Mouse (Mus musculus) myocyte (in vitro differentiated cells): ENCODE results near the gene Leap2. TPM values are rescaled to one million over a fixed set of nuclear protein-coding genes. Genes with fewer than 3 reads are reported as not detected.

Experiments
- H3K27me3 ChIP-seq: one replicate; pipeline ENCODE4 v1.6.1; 2011; ENCODE audit not compliant: control insufficient read depth, insufficient read depth, insufficient read length
- H3K36me3 ChIP-seq: one replicate; pipeline ENCODE4 v1.6.1; 2011; ENCODE audit not compliant: control insufficient read depth, insufficient read depth
- H3K4me2 ChIP-seq: one replicate; pipeline ENCODE4 v1.6.1; 2011; ENCODE audit warnings: low read depth, control low read depth
- H3K4me3 ChIP-seq: one replicate; pipeline ENCODE4 v1.5.1; 2011; ENCODE audit warnings: mild to moderate bottlenecking, control low read depth, moderate library complexity
- H3K79me2 ChIP-seq: one replicate; pipeline ENCODE4 v1.6.1; 2011; ENCODE audit not compliant: control insufficient read depth, insufficient read depth
- H3ac ChIP-seq: one replicate; pipeline ENCODE4 v1.6.1; 2011; ENCODE audit not compliant: control insufficient read depth, insufficient read length
- CEBPB ChIP-seq: IDR thresholded peaks from 2 replicates; pipeline ENCODE4 v1.6.1; 2011; ENCODE audit warnings: mild to moderate bottlenecking, moderate library complexity; ENCODE audit not compliant: poor library complexity, insufficient read depth, severe bottlenecking
- E2F4 ChIP-seq: IDR thresholded peaks from one replicate; pipeline ENCODE4 v1.6.1; 2011; ENCODE audit warnings: mild to moderate bottlenecking, control low read depth, moderate library complexity; ENCODE audit not compliant: insufficient read depth
- MAX ChIP-seq: IDR thresholded peaks from one replicate; pipeline ENCODE4 v1.6.1; 2011; ENCODE audit warnings: low read depth, mild to moderate bottlenecking, control low read depth
- MYOD1 ChIP-seq, 3 experiments: IDR thresholded peaks; one replicate each; pipeline ENCODE4 v1.6.1; 2011; ENCODE audit warnings: control low read depth in 2 of 3, low read depth in 2 of 3, mild to moderate bottlenecking in 2 of 3, moderate library complexity in 1 of 3; ENCODE audit not compliant: insufficient read length in 2 of 3, control insufficient read depth in 1 of 3
- MYOG ChIP-seq, 3 experiments: IDR thresholded peaks; one replicate each; pipeline ENCODE4 v1.6.1; 2011; ENCODE audit warnings: control low read depth in 2 of 3, low read depth in 2 of 3, mild to moderate bottlenecking in 2 of 3; ENCODE audit not compliant: insufficient read length in 2 of 3, control insufficient read depth in 1 of 3, insufficient read depth in 1 of 3
- POLR2A ChIP-seq: IDR thresholded peaks from one replicate; pipeline ENCODE4 v1.6.1; 2011; ENCODE audit warnings: low read depth, mild to moderate bottlenecking, control low read depth, moderate library complexity; ENCODE audit not compliant: insufficient read length
- POLR2AphosphoS2 ChIP-seq: IDR thresholded peaks from one replicate; pipeline ENCODE4 v1.6.1; 2011; ENCODE audit warnings: low read depth, control low read depth; ENCODE audit not compliant: insufficient read length
- REST ChIP-seq: IDR thresholded peaks from one replicate; pipeline ENCODE4 v1.6.1; 2011; ENCODE audit warnings: mild to moderate bottlenecking, control low read depth, moderate library complexity; ENCODE audit not compliant: insufficient read depth, insufficient read length
- SRF ChIP-seq: IDR thresholded peaks from one replicate; pipeline ENCODE4 v1.6.1; 2011; ENCODE audit warnings: low read depth; ENCODE audit not compliant: control insufficient read depth, insufficient read length
- TCF12 ChIP-seq: IDR thresholded peaks from one replicate; pipeline ENCODE4 v1.6.1; 2011; ENCODE audit warnings: mild to moderate bottlenecking, control low read depth; ENCODE audit not compliant: poor library complexity, insufficient read depth, severe bottlenecking
- TCF3 ChIP-seq: IDR thresholded peaks from one replicate; pipeline ENCODE4 v1.6.1; 2011; ENCODE audit warnings: low read depth, control low read depth; ENCODE audit not compliant: insufficient read length
- USF1 ChIP-seq: IDR thresholded peaks from one replicate; pipeline ENCODE4 v1.6.1; 2011; ENCODE audit warnings: low read depth, mild to moderate bottlenecking, control low read depth, moderate library complexity
- polyA plus RNA-seq: library from polyadenylated mRNA; unstranded; fragments of >200 nt; fragmentation: generic; extraction: Trizol; gene quantifications from one replicate; pipeline ENCODE4 v1.2.1, GENCODE M21; 2012; ENCODE audit warnings: missing spikeins

Gene Leap2
- polyA plus RNA-seq: not detected

DNA sequence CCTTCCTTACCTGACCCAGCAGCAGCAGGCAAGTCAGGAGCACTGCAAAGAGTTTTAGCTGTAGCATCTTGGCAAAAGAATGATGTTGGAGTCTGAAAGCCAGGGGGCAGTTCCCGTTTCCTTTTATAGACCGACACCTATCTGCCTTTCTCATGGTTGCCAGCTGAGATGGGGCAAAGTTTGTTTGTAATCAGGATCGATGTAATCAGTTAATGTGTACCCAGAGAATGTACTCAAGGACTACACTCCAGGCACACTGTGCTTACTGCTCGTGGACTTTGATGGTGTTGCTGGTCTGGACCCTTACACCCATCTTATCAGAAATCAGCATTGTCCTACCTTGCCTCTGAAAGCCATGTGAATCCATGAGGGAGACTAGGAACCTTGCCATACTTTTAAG is at the start of gene Leap2:
TSS of gene Leap2 (minus strand) at position 135 of the 400 bp plus-strand sequence.
- H3K4me3 ChIP-seq: no peak within 1 kb of the TSS
- no peak within 1 kb of the TSS for H3K4me2 ChIP-seq
- no peaks in the 10 kb centered on the region for H3K27me3 ChIP-seq
- TF ChIP-seq POLR2AphosphoS2 (no peak), E2F4 (no peak), MYOG (IDR thresholded peaks at IDR 0.05; ENCODE audit: control insufficient read depth in 1 of 3, insufficient read depth in 1 of 3, insufficient read length in 2 of 3, low read depth in 2 of 3) (no peak), USF1 (no peak), CEBPB (no peak), TCF3 (no peak), REST (no peak), MYOD1 (IDR thresholded peaks at IDR 0.05; ENCODE audit: control insufficient read depth in 1 of 3, insufficient read length in 2 of 3, low read depth in 2 of 3) (no peak), TCF12 (no peak), POLR2A (no peak), MAX (no peak), SRF (no peak)
- H3ac ChIP-seq: no peak within 1 kb of the TSS
- H3K79me2 ChIP-seq: no peaks in the 10 kb centered on the region
- peaks cover 40% of the 10 kb centered on the region for H3K36me3 ChIP-seq

DNA sequence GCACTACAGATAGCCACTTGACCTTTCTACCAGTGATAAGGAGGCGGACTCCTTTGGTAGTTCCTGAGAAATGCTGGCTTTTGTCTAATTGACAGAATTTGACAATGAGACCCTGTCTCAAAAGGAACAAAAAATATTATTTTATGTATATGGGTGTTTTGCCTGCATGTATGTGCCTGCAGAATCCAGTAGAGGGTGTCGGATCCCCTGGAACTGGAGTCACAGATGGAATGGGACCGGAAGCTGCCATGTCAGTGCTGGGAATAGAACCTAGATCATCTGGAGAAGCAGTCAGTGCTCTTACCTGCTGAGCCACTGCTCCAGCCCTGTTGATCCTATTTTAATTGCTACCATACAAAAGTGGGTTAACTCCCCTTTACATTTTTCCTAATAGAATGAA is 49.7 kb upstream of the Leap2 start:
- no peak overlapping the region for H3K4me2 ChIP-seq
- H3K4me3 ChIP-seq: no peak overlapping the region
- H3K27me3 ChIP-seq: peaks cover 12% of the 10 kb centered on the region
- no peaks in the 10 kb centered on the region for H3K36me3 ChIP-seq
- TF ChIP-seq TCF3 (no peak), TCF12 (no peak), USF1 (no peak), MYOG (IDR thresholded peaks at IDR 0.05; ENCODE audit: control insufficient read depth in 1 of 3, insufficient read depth in 1 of 3, insufficient read length in 2 of 3, low read depth in 2 of 3) (no peak), E2F4 (no peak), POLR2A (no peak), CEBPB (no peak), REST (no peak), MAX (no peak), MYOD1 (IDR thresholded peaks at IDR 0.05; ENCODE audit: control insufficient read depth in 1 of 3, insufficient read length in 2 of 3, low read depth in 2 of 3) (no peak), SRF (no peak), POLR2AphosphoS2 (no peak)
- H3ac ChIP-seq: no peak overlapping the region
- H3K79me2 ChIP-seq: no peaks in the 10 kb centered on the region

DNA sequence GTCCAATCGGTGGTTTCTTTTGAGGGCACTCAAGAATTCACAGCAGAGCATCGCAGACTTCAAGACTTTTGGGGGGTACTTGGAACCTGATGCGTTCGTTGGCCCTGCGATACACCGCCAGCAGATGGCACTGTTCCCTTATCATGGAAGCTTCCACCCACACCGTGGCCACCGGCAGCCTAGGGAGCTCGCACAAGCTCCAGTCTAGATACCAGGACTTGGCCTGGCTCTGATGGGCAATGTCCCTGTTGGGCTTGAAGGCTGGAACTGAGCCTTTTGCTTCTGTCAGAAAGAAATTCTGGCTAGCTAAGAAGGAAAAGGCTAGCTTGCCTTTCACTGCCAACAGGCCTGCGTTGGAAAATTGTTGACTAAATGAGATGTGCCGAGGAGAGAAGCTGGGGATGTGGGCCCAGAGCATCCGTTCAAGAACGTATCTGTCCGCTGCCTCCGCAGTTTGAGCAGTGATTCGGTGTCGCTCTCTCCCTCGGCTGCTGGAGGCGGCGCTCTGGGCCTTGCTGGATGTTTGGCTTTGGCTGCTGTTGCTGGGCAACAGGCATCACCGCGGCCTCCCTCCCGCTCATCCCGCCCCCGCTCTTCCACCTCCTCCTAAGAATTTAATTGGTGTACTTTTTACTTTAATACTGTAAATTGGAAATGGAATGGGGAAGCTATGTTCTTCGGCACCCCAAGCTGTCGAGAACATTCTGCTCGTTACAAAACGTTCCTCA is 47.2 kb upstream of the Leap2 start, which contains the start of gene Gm9837:
TSS of gene Gm9837 (minus strand) at position 512 of the 728 bp plus-strand sequence.
- TF ChIP-seq MAX: no peak
- no peak for TF ChIP-seq MYOG (IDR thresholded peaks at IDR 0.05; ENCODE audit: control insufficient read depth in 1 of 3, insufficient read depth in 1 of 3, insufficient read length in 2 of 3, low read depth in 2 of 3)
- no peak for TF ChIP-seq TCF3
- no peak for TF ChIP-seq TCF12
- Histone ChIP-seq H3K79me2 (no peaks in the 10 kb centered on the region), H3K36me3 (no peaks in the 10 kb centered on the region), H3K4me2 (peak within 1 kb of the TSS; percentile 66), H3K27me3 (peaks cover 12% of the 10 kb centered on the region), H3K4me3 (no peak within 1 kb of the TSS), H3ac (no peak within 1 kb of the TSS)

GRCm38 (mm10) chr11:53469294-53469967 is 46.5 kb upstream of the Leap2 start:
- H3K36me3 ChIP-seq: no peaks in the 10 kb centered on the region
- no peak overlapping the region for H3K4me3 ChIP-seq
- H3ac ChIP-seq: no peak overlapping the region
- H3K27me3 ChIP-seq: peaks cover 7% of the 10 kb centered on the region
- peak overlapping the region; percentile 66 for H3K4me2 ChIP-seq
- H3K79me2 ChIP-seq: no peaks in the 10 kb centered on the region
- TF ChIP-seq E2F4: no peak
- no peak for TF ChIP-seq MAX
- no peak for TF ChIP-seq REST
- TF ChIP-seq TCF3: no peak
- TF ChIP-seq TCF12: no peak
- TF ChIP-seq CEBPB: no peak
- no peak for TF ChIP-seq MYOD1 (IDR thresholded peaks at IDR 0.05; ENCODE audit: control insufficient read depth in 1 of 3, insufficient read length in 2 of 3, low read depth in 2 of 3)
- TF ChIP-seq POLR2AphosphoS2: no peak
- TF ChIP-seq MYOG (IDR thresholded peaks at IDR 0.05; ENCODE audit: control insufficient read depth in 1 of 3, insufficient read depth in 1 of 3, insufficient read length in 2 of 3, low read depth in 2 of 3): no peak
- TF ChIP-seq SRF: no peak
- no peak for TF ChIP-seq USF1
- no peak for TF ChIP-seq POLR2A
